Mouse (Mus musculus) neural tube, embryonic 10.5 days (tissue): ENCODE measurements around the gene Ndufaf2.

Source experiments
- DNase-seq: peaks from one replicate; pipeline ENCODE4 v3.0.0-alpha.2; 2017; ENCODE audit warnings: low spot score; ENCODE audit errors: extremely low spot score

The Ndufaf2 gene

GRCm38 (mm10) chr13:108040451-108040850, 118.0 kb downstream of the Ndufaf2 start:
- DNase-seq, result no peak

GRCm38 (mm10) chr13:108039902-108040301, 118.5 kb downstream of the Ndufaf2 start:
- DNase-seq, result no peak

GRCm38 (mm10) chr13:108039375-108039774, 119.0 kb downstream of the Ndufaf2 start:
- no peak for DNase-seq

- DNase-seq, result no peak
Measured at GRCm38 (mm10) chr13:108032789-108033188, 125.6 kb downstream of the Ndufaf2 start.

GRCm38 (mm10) chr13:108025802-108026201, 132.6 kb downstream of the Ndufaf2 start:
- no peak for DNase-seq

GRCm38 (mm10) chr13:108017349-108017748, 141.1 kb downstream of the Ndufaf2 start:
- no peak for DNase-seq

- no peak for DNase-seq
Measured at GRCm38 (mm10) chr13:108015166-108015565, 143.3 kb downstream of the Ndufaf2 start.

- DNase-seq, result no peak
Measured at GRCm38 (mm10) chr13:108013839-108014238, 144.6 kb downstream of the Ndufaf2 start.

- DNase-seq, result no peak
Measured at GRCm38 (mm10) chr13:108013110-108013509, 145.3 kb downstream of the Ndufaf2 start.

- DNase-seq, result no peak
Measured at GRCm38 (mm10) chr13:108007861-108008260, 150.6 kb downstream of the Ndufaf2 start.

- DNase-seq, result no peak
Measured at GRCm38 (mm10) chr13:107996301-107996700, 162.1 kb downstream of the Ndufaf2 start.

GRCm38 (mm10) chr13:107995211-107995610, 163.2 kb downstream of the Ndufaf2 start:
- no peak for DNase-seq

GRCm38 (mm10) chr13:107992573-107992972, 165.8 kb downstream of the Ndufaf2 start:
- no peak for DNase-seq

GRCm38 (mm10) chr13:107984641-107985040, 173.8 kb downstream of the Ndufaf2 start:
- DNase-seq, result no peak

GRCm38 (mm10) chr13:107984186-107984585, 174.2 kb downstream of the Ndufaf2 start:
- no peak for DNase-seq

GRCm38 (mm10) chr13:107983231-107983847, 175.1 kb downstream of the Ndufaf2 start:
- DNase-seq, result no peak

GRCm38 (mm10) chr13:107979461-107979860, 179.0 kb downstream of the Ndufaf2 start:
- no peak for DNase-seq

GRCm38 (mm10) chr13:107976886-107977656, 181.4 kb downstream of the Ndufaf2 start:
- DNase-seq, result no peak

GRCm38 (mm10) chr13:107972451-107972850, 186.0 kb downstream of the Ndufaf2 start:
- no peak for DNase-seq

GRCm38 (mm10) chr13:107971868-107972267, 186.6 kb downstream of the Ndufaf2 start:
- no peak for DNase-seq

- no peak for DNase-seq
Measured at GRCm38 (mm10) chr13:107970422-107971142, 187.8 kb downstream of the Ndufaf2 start.

GRCm38 (mm10) chr13:107969961-107970391, 188.4 kb downstream of the Ndufaf2 start:
- no peak for DNase-seq
